Mouse (Mus musculus) lung, adult 2 months (tissue): Measurements from ENCODE around the gene Sertad4.

Experiments
- CTCF ChIP-seq: fragments of 200-500 bp; IDR thresholded peaks from 2 replicates; pipeline ENCODE4 v1.5.1; 2011; ENCODE audit warnings: mild to moderate bottlenecking, low read length, control low read depth; ENCODE audit not compliant: insufficient read depth
- POLR2A ChIP-seq: fragments of 200-500 bp; IDR thresholded peaks from 2 replicates; pipeline ENCODE4 v1.6.1; 2011; ENCODE audit warnings: low read depth, mild to moderate bottlenecking, control low read depth, low read length, borderline replicate concordance; ENCODE audit errors: extremely low read depth

- no peak for TF ChIP-seq CTCF
- TF ChIP-seq POLR2A, result no peak
Measured at GRCm38 (mm10) chr1:192856931-192857330, 1.4 kb upstream of the Sertad4 start.
